Mouse (Mus musculus) midbrain, embryonic 11.5 days (tissue): ENCODE measurements around the gene Per2. TPM values are rescaled to one million over a fixed set of nuclear protein-coding genes. Genes with fewer than 3 reads are reported as not detected.

Source experiments
- ATAC-seq: fragments of 200-750 bp; cut with Nextera tagmentation; 2 replicates; pipeline ENCODE4 v1.8.0; 2017; ENCODE audit warnings: moderate TSS enrichment, moderate library complexity; ENCODE audit not compliant: low FRiP score
- DNase-seq: peaks from one replicate; pipeline ENCODE4 v3.0.0; 2015; ENCODE audit warnings: low spot score; ENCODE audit errors: missing footprints
- H3K27ac ChIP-seq: fragments of 300-500 bp; sonication (generic); 2 replicates; pipeline ENCODE4 v1.5.1; 2014; ENCODE audit warnings: low read depth, low read length
- H3K27me3 ChIP-seq: fragments of 300-500 bp; sonication (generic); 2 replicates; pipeline ENCODE4 v1.6.1; 2014; ENCODE audit warnings: mild to moderate bottlenecking, low read length, moderate library complexity, mixed read lengths; ENCODE audit not compliant: control insufficient read depth, insufficient read depth
- H3K36me3 ChIP-seq: fragments of 300-500 bp; sonication (generic); 2 replicates; pipeline ENCODE4 v1.6.1; 2014; ENCODE audit warnings: mild to moderate bottlenecking, low read length, moderate library complexity, mixed read lengths; ENCODE audit not compliant: control insufficient read depth, insufficient read depth
- H3K4me1 ChIP-seq: fragments of 300-500 bp; sonication (generic); 2 replicates; pipeline ENCODE4 v1.6.1; 2014; ENCODE audit warnings: low read length; ENCODE audit not compliant: control insufficient read depth, insufficient read depth
- H3K4me2 ChIP-seq: fragments of 300-500 bp; sonication (generic); 2 replicates; pipeline ENCODE4 v1.6.1; 2014; ENCODE audit warnings: mild to moderate bottlenecking, moderate library complexity
- H3K4me3 ChIP-seq: fragments of 300-500 bp; sonication (generic); 2 replicates; pipeline ENCODE4 v1.5.1; 2014; ENCODE audit warnings: low read depth, low read length
- H3K9ac ChIP-seq: fragments of 300-500 bp; sonication (generic); 2 replicates; pipeline ENCODE4 v1.6.1; 2014; ENCODE audit warnings: low read length
- H3K9me3 ChIP-seq: fragments of 300-500 bp; sonication (generic); 2 replicates; pipeline ENCODE4 v1.6.1; 2016; ENCODE audit warnings: low read length; ENCODE audit not compliant: control insufficient read depth
- WGBS: fragments of 180-500 bp; shearing (Covaris S2); extraction: QIAGEN DNeasy Blood & Tissue Kit; methylation state at CpG from one replicate; pipeline ENCODE4 v1.1.7; 2014; 5-methylcytosine and 5-hydroxymethylcytosine counted together
- polyA plus RNA-seq: library from polyadenylated mRNA; unstranded; fragments of >200 nt; fragmentation: Nextera tagmentation; extraction: Ambion mirVana; gene quantifications from 2 replicates; pipeline ENCODE4 v1.2.1, GENCODE M21; 2014

The Per2 gene
- polyA plus RNA-seq, 1 experiment from 2014 or later, result 1.5 TPM

DNA sequence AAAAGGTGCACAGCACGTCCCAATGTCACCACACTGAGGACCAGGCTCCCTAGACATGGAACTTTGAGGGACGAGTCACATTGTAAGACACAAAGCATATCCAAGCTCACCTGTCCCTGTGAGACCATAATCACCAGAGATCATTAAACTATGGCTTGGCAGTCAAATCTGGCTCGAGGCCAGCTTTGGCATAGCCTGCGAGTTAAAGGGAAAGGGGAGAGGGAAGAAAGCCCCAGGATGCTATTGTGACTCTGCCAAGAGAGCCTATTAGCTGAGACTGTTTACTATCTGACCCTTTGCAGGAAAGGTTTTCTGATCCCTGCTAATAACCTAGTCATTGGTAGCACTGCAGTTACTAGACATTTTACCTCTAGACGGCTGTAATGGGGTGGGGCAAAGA is 5.3 kb upstream of the Per2 start:
- Histone ChIP-seq H3K4me1 (no peaks in the 10 kb centered on the region), H3K36me3 (no peaks in the 10 kb centered on the region), H3K4me3 (no peak overlapping the region), H3K27me3 (peaks cover 4% of the 10 kb centered on the region; the same call in 1 of the 2 replicates), H3K4me2 (no peak overlapping the region), H3K9me3 (no peaks in the 10 kb centered on the region), H3K9ac (no peak overlapping the region), H3K27ac (no peak overlapping the region)
- WGBS, result 61% methylated on average over 5 of the region's 5 CpGs
- no peak for DNase-seq
- no peak for ATAC-seq

DNA sequence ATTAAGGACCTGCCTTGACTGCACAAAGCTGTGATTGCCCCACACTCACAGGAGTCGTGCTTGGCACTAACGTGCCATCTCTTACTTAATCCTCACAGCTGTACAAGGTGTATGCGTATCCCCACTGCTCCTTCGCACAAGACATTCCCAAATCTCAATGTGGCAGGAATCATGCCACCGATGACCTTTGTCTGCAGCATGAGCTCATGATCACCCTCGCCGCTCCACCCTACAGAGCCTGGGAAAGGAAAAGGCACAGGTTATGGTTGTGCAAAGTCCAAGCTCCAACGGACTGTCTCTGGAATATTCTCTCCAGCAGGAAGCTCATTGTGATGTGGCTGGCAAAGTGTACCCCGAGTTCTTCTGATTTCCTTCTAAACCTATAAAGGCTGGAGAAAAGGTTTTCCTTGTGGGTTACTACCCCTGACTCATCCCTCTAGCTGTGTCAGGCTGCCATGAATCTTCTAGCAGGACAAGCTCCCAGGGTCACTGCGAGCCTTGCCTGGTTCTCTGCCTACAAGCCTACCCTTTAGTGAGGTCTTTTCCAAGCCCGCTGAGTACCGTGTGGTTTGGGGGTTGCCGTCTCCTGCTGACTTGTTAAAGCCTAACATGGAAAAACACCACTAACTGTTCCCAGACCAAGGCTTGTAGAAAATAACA is 4.3 kb upstream of the Per2 start:
- no peaks in the 10 kb centered on the region for H3K36me3 ChIP-seq
- H3K9ac ChIP-seq, result no peak overlapping the region
- H3K4me2 ChIP-seq, result no peak overlapping the region
- H3K4me3 ChIP-seq, result no peak overlapping the region
- 85% methylated on average over 13 of the region's 13 CpGs for WGBS
- H3K27ac ChIP-seq, result no peak overlapping the region
- H3K9me3 ChIP-seq, result no peaks in the 10 kb centered on the region
- ATAC-seq (no peak), DNase-seq (no peak)
- peaks cover 4% of the 10 kb centered on the region for H3K4me1 ChIP-seq
- H3K27me3 ChIP-seq, result peaks cover 4% of the 10 kb centered on the region; the same call in 1 of the 2 replicates

DNA sequence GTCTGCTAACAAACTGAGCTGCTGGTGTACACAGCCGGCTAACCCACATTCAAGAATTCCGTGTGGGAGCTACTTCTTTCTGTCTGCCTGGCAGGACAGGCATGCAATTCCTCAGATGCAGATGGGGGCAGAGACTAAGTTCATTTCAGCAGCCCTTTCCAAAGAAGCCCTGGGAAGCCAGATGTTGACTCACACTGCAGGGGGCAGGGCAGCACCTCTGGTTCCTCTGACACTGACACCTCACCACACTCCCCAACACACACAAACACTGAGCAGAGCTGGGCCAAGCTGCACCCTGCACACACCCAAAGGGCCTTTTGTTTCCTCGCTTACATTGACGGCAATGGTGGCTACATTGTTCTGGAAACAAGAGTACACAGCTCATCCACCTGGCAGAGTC is 1.4 kb upstream of the Per2 start:
- Histone ChIP-seq H3K9me3 (no peaks in the 10 kb centered on the region), H3K4me3 (no peak overlapping the region), H3K4me2 (no peak overlapping the region), H3K27me3 (peaks cover 6% of the 10 kb centered on the region), H3K9ac (no peak overlapping the region), H3K4me1 (peaks cover 23% of the 10 kb centered on the region), H3K36me3 (no peaks in the 10 kb centered on the region), H3K27ac (no peak overlapping the region)
- ATAC-seq (no peak), DNase-seq (no peak)
- 42% methylated on average over 4 of the region's 4 CpGs for WGBS

DNA sequence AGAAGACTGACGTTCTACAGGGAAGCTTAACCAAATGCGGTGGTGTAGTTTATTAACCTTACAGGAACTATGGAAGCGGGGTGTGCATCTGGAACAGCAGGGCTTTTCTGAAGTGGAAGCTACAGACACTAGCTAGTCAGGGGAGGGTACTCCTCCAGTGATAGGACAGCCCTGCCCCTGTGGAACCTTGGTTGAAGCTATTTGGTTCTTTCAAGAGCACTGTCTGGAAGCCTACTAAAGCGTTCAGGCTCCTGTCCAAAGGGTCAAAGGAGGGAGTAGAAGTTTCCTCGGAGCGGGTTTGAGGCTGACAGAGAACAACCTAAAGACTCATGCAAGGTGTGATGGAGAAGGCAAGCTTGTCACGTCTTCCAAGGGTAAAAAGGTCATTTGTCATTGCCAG is 945 bp upstream of the Per2 start:
- H3K27ac ChIP-seq, result no peak overlapping the region
- peak overlapping the region; percentile 61 for H3K4me3 ChIP-seq

DNA sequence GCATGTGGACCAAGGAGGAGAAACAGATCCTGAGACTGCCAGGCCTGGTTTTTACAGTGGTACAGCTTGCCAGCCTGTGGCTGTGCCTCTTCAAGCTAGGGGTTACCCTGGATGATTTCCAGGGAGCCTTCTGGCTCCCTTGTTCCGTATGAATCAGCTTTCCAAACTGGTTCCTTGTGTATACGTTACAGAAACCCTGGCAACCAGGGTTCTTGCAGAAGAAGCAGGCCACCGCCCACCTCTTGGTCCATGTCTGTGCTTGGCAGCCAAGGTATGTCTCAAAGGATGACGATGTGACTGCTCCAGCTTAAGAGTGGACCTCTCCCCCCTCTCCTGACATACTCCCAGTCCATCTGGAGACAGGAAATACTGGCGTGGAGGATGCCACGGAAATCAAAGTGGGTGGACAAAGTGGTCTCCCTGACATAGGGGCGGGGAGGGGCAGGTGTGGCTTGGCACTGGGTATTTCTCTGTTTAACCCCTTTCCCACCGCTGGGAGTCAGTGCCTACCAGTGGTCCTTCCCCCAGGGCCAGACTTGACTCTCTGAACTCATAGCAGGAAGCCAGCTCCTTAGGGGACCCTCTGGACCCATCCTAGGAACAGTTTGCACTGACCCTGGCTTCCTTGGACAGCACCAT is 782 bp downstream of the Per2 start:
- H3K36me3 ChIP-seq, result no peaks in the 10 kb centered on the region
- DNase-seq, result no peak

More for the DNA sequence above, 945 bp upstream of the Per2 start:
- 50% methylated on average over 7 of the region's 7 CpGs for WGBS
- Histone ChIP-seq H3K27me3 (peaks cover 6% of the 10 kb centered on the region), H3K4me2 (peak overlapping the region; percentile 76), H3K9me3 (no peaks in the 10 kb centered on the region), H3K4me1 (peaks cover 25% of the 10 kb centered on the region), H3K9ac (peak overlapping the region; percentile 50), H3K36me3 (no peaks in the 10 kb centered on the region)
- DNase-seq (peak; percentile 88), ATAC-seq (no peak)

DNA sequence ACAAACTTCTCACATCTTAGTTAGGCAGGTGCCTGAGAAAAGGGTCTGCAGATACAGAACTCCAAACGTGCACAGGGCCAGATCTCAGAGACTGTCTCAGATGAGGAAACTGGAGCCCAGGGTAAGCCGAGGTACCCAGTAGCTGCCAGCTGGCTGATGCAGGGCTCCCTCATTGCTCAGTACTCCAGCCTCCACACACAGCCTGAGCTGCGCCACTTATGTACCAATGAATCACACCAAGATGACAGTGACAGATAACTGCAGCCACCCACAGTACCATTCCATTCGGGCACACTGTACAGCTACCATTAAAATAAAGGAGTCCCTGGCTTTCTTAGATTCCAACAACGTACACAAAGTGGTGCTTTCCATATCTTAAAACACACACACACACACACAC is 1.4 kb downstream of the Per2 start:
- H3K4me1 ChIP-seq, result peaks cover 26% of the 10 kb centered on the region
- peaks cover 6% of the 10 kb centered on the region for H3K27me3 ChIP-seq
- no peak overlapping the region for H3K4me3 ChIP-seq
- 86% methylated on average over 5 of the region's 5 CpGs for WGBS
- no peaks in the 10 kb centered on the region for H3K36me3 ChIP-seq
- H3K9ac ChIP-seq, result 0 out of 2 replicates have a peak overlapping the region, but pooled peaks have one; percentile 14
- no peak overlapping the region for H3K27ac ChIP-seq
- DNase-seq (no peak), ATAC-seq (no peak)
- peak overlapping the region; percentile 76; the same call in 1 of the 2 replicates for H3K4me2 ChIP-seq
- no peaks in the 10 kb centered on the region for H3K9me3 ChIP-seq

More for the DNA sequence above, 782 bp downstream of the Per2 start:
- Histone ChIP-seq H3K27me3 (peaks cover 6% of the 10 kb centered on the region), H3K4me3 (peak overlapping the region; percentile 61), H3K27ac (no peak overlapping the region), H3K9me3 (no peaks in the 10 kb centered on the region), H3K4me1 (peaks cover 26% of the 10 kb centered on the region), H3K4me2 (peak overlapping the region; percentile 76), H3K9ac (peak overlapping the region; percentile 57)
- no peak; the same call in 1 of the 2 replicates for ATAC-seq
- 32% methylated on average over 8 of the region's 8 CpGs for WGBS

DNA sequence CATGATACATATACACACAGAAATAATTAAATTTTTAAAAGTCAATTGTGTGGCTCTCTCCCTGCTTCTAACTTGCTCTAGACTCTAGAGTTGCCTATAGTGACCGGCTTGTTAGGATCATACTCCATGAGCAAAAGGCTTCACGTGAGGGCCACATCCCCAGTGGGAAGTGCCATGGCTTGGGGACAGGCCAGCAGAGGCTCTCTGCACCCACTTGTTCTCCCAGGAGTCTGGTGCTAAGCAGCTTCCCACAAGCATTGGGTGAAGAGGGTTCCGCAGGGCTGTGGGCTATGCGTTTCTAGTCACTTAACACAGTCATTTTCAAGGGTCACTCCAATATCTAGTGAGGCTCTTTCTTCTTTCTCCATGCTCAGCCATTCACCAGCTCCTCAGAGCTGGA is 2.0 kb downstream of the Per2 start:
- peaks cover 26% of the 10 kb centered on the region for H3K4me1 ChIP-seq
- DNase-seq (no peak), ATAC-seq (no peak)
- H3K4me2 ChIP-seq, result no peak overlapping the region
- no peak overlapping the region for H3K27ac ChIP-seq
- H3K27me3 ChIP-seq, result peaks cover 6% of the 10 kb centered on the region
- H3K36me3 ChIP-seq, result no peaks in the 10 kb centered on the region
- H3K9ac ChIP-seq, result no peak overlapping the region
- H3K9me3 ChIP-seq, result no peaks in the 10 kb centered on the region
- WGBS, result 84% methylated on average over 4 of the region's 4 CpGs
- no peak overlapping the region for H3K4me3 ChIP-seq

DNA sequence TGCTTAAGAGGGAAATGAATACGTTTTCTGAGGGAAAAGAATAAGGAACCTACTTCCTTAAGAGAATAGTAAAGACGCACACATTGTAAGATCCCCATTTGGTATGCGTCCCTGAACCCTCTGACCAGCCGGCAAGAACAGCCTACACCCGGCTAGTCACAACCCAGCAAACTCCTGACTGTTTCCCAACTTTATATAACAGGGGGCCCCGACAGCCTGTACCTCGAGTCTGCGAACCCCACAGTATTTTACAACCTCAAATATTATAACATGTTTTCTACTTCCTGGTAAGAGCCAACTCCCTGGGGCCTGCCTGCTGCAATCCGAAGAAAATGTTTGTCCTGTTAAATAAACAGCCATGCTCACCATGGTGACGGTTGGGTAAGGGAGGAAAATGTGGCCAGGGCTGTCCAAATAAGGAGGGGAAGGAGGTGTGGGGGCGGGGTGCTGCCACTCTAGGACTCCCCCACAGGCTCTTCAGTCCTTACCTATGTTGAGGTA is 2.8 kb downstream of the Per2 start:
- Histone ChIP-seq H3K27ac (peak overlapping the region; percentile 41; the same call in 1 of the 2 replicates), H3K36me3 (no peaks in the 10 kb centered on the region), H3K4me3 (no peak overlapping the region), H3K9ac (no peak overlapping the region; the same call in 1 of the 2 replicates), H3K27me3 (peaks cover 6% of the 10 kb centered on the region), H3K4me2 (peak overlapping the region; percentile 6; the same call in 1 of the 2 replicates), H3K4me1 (peaks cover 26% of the 10 kb centered on the region), H3K9me3 (no peaks in the 10 kb centered on the region)
- no peak for DNase-seq
- 27% methylated on average over 11 of the region's 11 CpGs for WGBS
- ATAC-seq, result no peak

DNA sequence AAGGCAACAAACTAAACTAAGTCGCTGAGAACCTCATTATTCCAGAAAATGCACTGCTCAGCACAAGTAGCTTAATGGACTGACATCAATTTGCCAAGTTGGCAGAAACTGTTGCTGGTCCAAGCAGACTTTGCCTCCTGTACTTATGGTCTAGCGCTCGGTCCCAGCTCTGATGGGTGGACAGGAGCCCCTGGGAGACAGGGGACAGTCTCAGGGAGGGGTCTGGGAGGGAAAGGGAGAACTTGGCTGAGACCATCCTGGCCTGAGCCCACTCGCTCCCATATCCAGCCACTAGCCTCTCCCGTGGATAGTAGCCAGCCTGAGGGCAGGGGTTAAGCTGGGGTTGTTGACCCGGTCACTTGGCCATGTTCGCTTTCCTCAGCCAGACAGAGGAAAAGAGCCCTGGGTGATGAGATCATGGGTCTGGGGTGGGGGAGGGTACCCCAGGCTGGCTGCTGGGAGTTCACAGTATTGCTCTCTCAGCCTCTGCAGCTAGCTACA is 3.4 kb downstream of the Per2 start:
- Histone ChIP-seq H3K4me3 (no peak overlapping the region), H3K27ac (peak overlapping the region; percentile 41; the same call in 1 of the 2 replicates), H3K4me2 (no peak overlapping the region), H3K36me3 (no peaks in the 10 kb centered on the region), H3K4me1 (peaks cover 26% of the 10 kb centered on the region), H3K27me3 (peaks cover 6% of the 10 kb centered on the region), H3K9me3 (no peaks in the 10 kb centered on the region), H3K9ac (no peak overlapping the region; the same call in 1 of the 2 replicates)
- ATAC-seq (no peak), DNase-seq (peak; percentile 92)
- 31% methylated on average over 7 of the region's 7 CpGs for WGBS
